Mouse (Mus musculus) hindbrain, embryonic 12.5 days (tissue): ENCODE measurements at regions not wholly inside any gene's neighbourhood (a gene's known extent, or its start where the extent isn't known, plus 50 kb on each side); places are given as distances from the start of the nearest gene placed in this dataset.

Experiments used
- ATAC-seq: fragments of 200-750 bp; cut with Nextera tagmentation; 2 replicates; pipeline ENCODE4 v1.8.0; 2017; ENCODE audit warnings: moderate TSS enrichment; ENCODE audit not compliant: low FRiP score
- H3K27ac ChIP-seq: fragments of 300-500 bp; sonication (generic); 2 replicates; pipeline ENCODE4 v1.5.1; 2016; ENCODE audit warnings: mild to moderate bottlenecking
- H3K27me3 ChIP-seq: fragments of 300-500 bp; sonication (generic); 2 replicates; pipeline ENCODE4 v1.6.1; 2016; ENCODE audit warnings: mild to moderate bottlenecking
- H3K36me3 ChIP-seq: fragments of 300-500 bp; sonication (generic); 2 replicates; pipeline ENCODE4 v1.6.1; 2016; ENCODE audit warnings: mild to moderate bottlenecking
- H3K4me1 ChIP-seq: fragments of 300-500 bp; sonication (generic); 2 replicates; pipeline ENCODE4 v1.6.1; 2016
- H3K4me2 ChIP-seq: fragments of 300-500 bp; sonication (generic); replicated peaks from 2 replicates; pipeline ENCODE4 v1.6.1; 2016; ENCODE audit warnings: mild to moderate bottlenecking
- H3K4me3 ChIP-seq: fragments of 300-500 bp; sonication (generic); 2 replicates; pipeline ENCODE4 v1.5.1; 2016; ENCODE audit warnings: mild to moderate bottlenecking
- H3K9ac ChIP-seq: fragments of 300-500 bp; sonication (generic); 2 replicates; pipeline ENCODE4 v1.6.1; 2016; ENCODE audit warnings: mild to moderate bottlenecking, moderate library complexity
- H3K9me3 ChIP-seq: fragments of 300-500 bp; sonication (generic); replicated peaks from 2 replicates; pipeline ENCODE4 v1.6.1; 2016; ENCODE audit warnings: mild to moderate bottlenecking
- WGBS: fragments of 180-500 bp; shearing (Covaris S2); methylation state at CpG from one replicate; pipeline ENCODE4 v1.1.7; 2016; 5-methylcytosine and 5-hydroxymethylcytosine counted together

- H3K4me1 ChIP-seq = peaks cover 15% of the 10 kb centered on the region
- no peak overlapping the region for H3K9ac ChIP-seq
- no peaks in the 10 kb centered on the region for H3K27me3 ChIP-seq
- no peaks in the 10 kb centered on the region for H3K9me3 ChIP-seq
- H3K4me2 ChIP-seq = no peak overlapping the region
- no peak for ATAC-seq
- H3K4me3 ChIP-seq = no peak overlapping the region
- H3K27ac ChIP-seq = no peak overlapping the region
- no peaks in the 10 kb centered on the region for H3K36me3 ChIP-seq
- 81% methylated on average over 1 of the region's 1 CpGs for WGBS
These were observed 137.9 kb upstream of the Nabp1 start for GRCm38 (mm10) chr1:51616091-51616490.

- Histone ChIP-seq H3K36me3 (no peaks in the 10 kb centered on the region), H3K4me1 (peaks cover 15% of the 10 kb centered on the region), H3K27ac (no peak overlapping the region), H3K4me3 (no peak overlapping the region), H3K9me3 (no peaks in the 10 kb centered on the region), H3K9ac (no peak overlapping the region), H3K27me3 (no peaks in the 10 kb centered on the region), H3K4me2 (no peak overlapping the region)
- WGBS = 24% methylated on average over 6 of the region's 6 CpGs
- peak; percentile 26; the same call in 1 of the 2 replicates for ATAC-seq
These were observed 137.3 kb upstream of the Nabp1 start for GRCm38 (mm10) chr1:51615523-51615922.

DNA sequence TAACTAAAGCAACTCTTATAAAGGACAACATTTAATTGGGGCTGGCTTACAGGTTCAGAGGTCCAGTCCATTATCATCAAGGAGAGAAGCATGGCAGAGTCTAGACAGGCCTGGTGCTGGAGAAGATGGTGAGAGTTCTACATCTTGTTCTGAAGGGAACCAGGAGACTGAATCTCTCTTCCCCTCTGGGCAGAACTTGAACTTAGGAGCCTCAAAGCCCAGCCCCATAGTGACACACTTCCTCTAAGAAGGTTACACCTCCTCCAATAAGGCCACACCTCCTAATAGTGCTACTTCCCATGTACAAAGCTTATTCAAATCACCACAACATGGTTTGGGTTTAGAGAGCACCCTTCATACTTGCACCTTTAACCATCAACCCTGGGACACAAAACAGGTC is 136.5 kb upstream of the Nabp1 start:
- no peak overlapping the region for H3K27ac ChIP-seq
- no peaks in the 10 kb centered on the region for H3K27me3 ChIP-seq
- H3K9ac ChIP-seq = no peak overlapping the region
- H3K4me3 ChIP-seq = no peak overlapping the region
- peaks cover 15% of the 10 kb centered on the region for H3K4me1 ChIP-seq
- ATAC-seq = no peak
- H3K4me2 ChIP-seq = no peak overlapping the region
- H3K36me3 ChIP-seq = no peaks in the 10 kb centered on the region
- no peaks in the 10 kb centered on the region for H3K9me3 ChIP-seq

DNA sequence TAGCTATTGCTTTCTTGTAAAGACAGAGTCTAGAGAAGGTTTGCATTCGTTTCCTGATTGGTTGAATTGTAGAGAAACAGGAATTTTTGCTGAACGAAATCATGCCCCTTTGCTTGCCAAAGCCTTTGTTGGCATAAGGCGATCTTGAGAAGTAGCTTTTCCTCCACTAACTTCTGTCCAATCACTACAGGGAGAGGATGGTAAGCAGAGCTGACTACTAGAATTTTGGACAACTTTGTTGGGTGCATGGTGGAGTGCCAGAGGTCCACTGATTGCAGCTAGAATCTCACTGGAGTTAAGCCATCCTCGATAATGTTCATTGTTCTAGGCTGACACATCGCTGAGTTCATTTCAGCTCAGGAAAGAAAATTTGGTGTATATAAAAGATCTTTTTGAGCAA is 131.1 kb upstream of the Nabp1 start:
- no peak for ATAC-seq
- Histone ChIP-seq H3K9ac (no peak overlapping the region), H3K4me3 (no peak overlapping the region), H3K9me3 (no peaks in the 10 kb centered on the region), H3K36me3 (no peaks in the 10 kb centered on the region), H3K27me3 (no peaks in the 10 kb centered on the region), H3K4me1 (peaks cover 12% of the 10 kb centered on the region), H3K27ac (no peak overlapping the region), H3K4me2 (no peak overlapping the region)
- WGBS = 88% methylated on average over 5 of the region's 5 CpGs

DNA sequence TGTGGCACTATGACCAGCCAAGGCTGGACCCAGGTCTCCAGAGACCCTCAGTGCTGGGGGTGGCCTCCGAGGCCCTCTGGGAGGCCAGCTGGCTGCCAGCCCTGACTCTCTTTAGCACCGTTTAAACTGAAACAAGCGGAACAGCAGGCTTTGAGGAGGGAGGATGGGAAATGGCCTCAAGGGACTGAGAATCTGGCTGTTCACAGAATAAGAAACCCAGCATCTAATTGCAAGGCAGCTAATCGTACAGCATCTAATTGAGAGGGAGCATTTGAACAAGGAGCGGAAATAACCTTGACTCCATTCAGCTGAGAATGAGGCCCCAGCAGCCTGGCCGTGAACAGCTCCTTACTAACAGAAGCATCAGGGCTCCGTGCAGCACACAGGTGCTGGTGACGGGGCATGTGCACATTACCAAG is 129.2 kb upstream of the Nabp1 start:
- Histone ChIP-seq H3K9ac (no peak overlapping the region), H3K9me3 (no peaks in the 10 kb centered on the region), H3K4me3 (no peak overlapping the region), H3K27me3 (no peaks in the 10 kb centered on the region), H3K27ac (peak overlapping the region; percentile 53), H3K36me3 (no peaks in the 10 kb centered on the region), H3K4me2 (0 out of 2 replicates have a peak overlapping the region, but pooled peaks have one; percentile 12), H3K4me1 (peaks cover 12% of the 10 kb centered on the region)
- ATAC-seq = peak; percentile 91
- 34% methylated on average over 8 of the region's 8 CpGs for WGBS

- H3K4me3 ChIP-seq = no peak overlapping the region
- no peak overlapping the region for H3K9ac ChIP-seq
- ATAC-seq = no peak
- no peaks in the 10 kb centered on the region for H3K9me3 ChIP-seq
- H3K36me3 ChIP-seq = no peaks in the 10 kb centered on the region
- no peaks in the 10 kb centered on the region for H3K4me1 ChIP-seq
- 88% methylated on average over 6 of the region's 6 CpGs for WGBS
- no peaks in the 10 kb centered on the region for H3K27me3 ChIP-seq
- no peak overlapping the region for H3K4me2 ChIP-seq
- H3K27ac ChIP-seq = no peak overlapping the region
These were observed 123.8 kb upstream of the Nabp1 start for GRCm38 (mm10) chr1:51602071-51602470.

GRCm38 (mm10) chr1:51600425-51600824 is 122.2 kb upstream of the Nabp1 start:
- Histone ChIP-seq H3K4me2 (no peak overlapping the region), H3K9ac (no peak overlapping the region), H3K27ac (no peak overlapping the region), H3K9me3 (no peaks in the 10 kb centered on the region), H3K36me3 (no peaks in the 10 kb centered on the region), H3K4me3 (no peak overlapping the region), H3K4me1 (no peaks in the 10 kb centered on the region), H3K27me3 (no peaks in the 10 kb centered on the region)
- no peak for ATAC-seq
- WGBS = 31% methylated on average over 7 of the region's 7 CpGs

DNA sequence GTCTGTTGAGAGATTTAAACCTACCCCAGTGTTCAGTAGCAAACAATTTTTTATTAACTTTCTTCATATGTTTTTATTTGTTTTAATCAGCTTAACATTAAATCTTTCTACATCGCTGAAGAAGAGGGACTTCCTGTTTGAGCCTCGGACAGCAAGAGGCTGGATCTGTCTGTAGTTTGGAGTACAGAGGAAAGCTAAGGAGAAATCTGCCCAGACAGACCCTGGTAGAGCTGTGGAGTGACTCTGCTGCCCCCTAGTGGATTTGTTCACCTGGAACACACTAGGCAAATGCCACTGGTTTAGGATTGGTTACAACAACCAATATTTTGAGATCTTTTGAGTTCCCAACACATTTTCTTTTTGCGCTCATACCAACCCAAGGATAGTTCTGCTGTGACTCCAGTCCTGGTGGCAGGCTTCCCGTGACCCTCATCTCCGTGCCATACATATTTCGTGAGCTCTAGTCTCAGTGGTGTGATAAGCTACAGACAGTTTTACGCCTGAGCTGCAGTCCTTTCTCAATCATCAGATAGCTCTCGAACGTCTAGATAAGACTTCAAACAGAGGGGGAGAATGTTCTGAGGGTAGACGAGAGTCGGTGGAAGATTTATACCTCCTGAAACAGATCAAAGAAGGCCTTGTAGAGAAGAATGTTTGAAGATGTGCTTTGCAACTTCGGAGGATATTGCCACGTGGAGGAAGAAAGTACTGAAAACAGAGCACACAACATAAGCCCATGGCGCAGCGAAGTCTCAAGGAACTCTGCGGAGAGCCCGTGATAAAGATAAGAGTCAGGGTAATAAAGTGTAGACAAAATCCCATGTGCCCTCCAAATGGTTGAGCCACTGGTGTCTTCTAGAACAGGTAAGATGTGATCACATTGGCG is 119.0 kb upstream of the Nabp1 start:
- WGBS = 56% methylated on average over 18 of the region's 18 CpGs
- H3K4me2 ChIP-seq = no peak overlapping the region
- H3K4me3 ChIP-seq = no peak overlapping the region
- no peaks in the 10 kb centered on the region for H3K9me3 ChIP-seq
- no peak overlapping the region for H3K27ac ChIP-seq
- H3K9ac ChIP-seq = no peak overlapping the region
- H3K27me3 ChIP-seq = no peaks in the 10 kb centered on the region
- no peaks in the 10 kb centered on the region for H3K36me3 ChIP-seq
- H3K4me1 ChIP-seq = no peaks in the 10 kb centered on the region
- ATAC-seq = peak; percentile 86

DNA sequence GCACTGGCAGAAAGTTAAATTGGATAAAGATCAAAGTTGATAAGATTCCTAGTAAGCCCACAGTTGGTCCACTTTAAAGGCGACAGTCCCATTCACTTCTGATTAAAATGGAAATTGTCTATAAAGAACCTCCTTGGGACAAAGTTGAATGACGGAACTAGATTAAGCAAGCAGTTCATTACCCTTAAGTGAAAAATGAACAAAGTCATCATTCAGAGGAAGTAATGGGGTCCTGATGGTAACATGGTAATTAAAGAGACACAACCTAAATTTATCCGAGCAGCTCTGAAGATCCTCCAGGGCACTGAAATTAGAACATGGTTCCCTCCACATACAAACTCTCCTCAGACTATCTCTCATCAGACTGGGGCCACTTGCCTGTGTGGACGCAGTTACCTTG is 116.4 kb upstream of the Nabp1 start:
- no peak overlapping the region for H3K27ac ChIP-seq
- H3K4me2 ChIP-seq = no peak overlapping the region
- no peaks in the 10 kb centered on the region for H3K4me1 ChIP-seq
- H3K4me3 ChIP-seq = no peak overlapping the region
- no peak for ATAC-seq
- 88% methylated on average over 4 of the region's 4 CpGs for WGBS
- no peaks in the 10 kb centered on the region for H3K9me3 ChIP-seq
- H3K27me3 ChIP-seq = no peaks in the 10 kb centered on the region
- no peak overlapping the region for H3K9ac ChIP-seq
- H3K36me3 ChIP-seq = no peaks in the 10 kb centered on the region

GRCm38 (mm10) chr1:51593621-51594441 is 115.6 kb upstream of the Nabp1 start:
- no peaks in the 10 kb centered on the region for H3K4me1 ChIP-seq
- ATAC-seq = no peak
- no peak overlapping the region for H3K9ac ChIP-seq
- 74% methylated on average over 10 of the region's 10 CpGs for WGBS
- no peak overlapping the region for H3K4me3 ChIP-seq
- H3K9me3 ChIP-seq = no peaks in the 10 kb centered on the region
- no peaks in the 10 kb centered on the region for H3K27me3 ChIP-seq
- no peak overlapping the region for H3K4me2 ChIP-seq
- H3K27ac ChIP-seq = no peak overlapping the region
- H3K36me3 ChIP-seq = no peaks in the 10 kb centered on the region

DNA sequence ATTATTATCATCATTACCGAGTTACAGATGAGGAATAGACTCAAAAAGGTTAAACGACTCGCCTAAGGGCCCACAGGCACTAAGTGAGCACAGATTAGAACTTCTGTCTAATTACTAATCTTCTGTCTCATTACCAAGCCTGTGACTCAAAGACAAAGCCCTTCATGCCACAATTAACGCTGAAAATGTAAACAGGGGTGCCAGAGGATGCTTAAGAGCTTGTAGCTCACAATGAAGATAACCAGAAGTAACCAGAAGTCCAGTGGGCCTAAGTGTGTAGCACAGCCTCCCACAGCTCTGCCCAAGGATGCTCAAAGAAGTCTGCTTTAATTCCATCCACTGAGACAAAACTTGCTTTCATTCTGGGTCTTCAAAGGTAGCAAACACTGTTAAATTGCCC is 113.7 kb upstream of the Nabp1 start:
- ATAC-seq = no peak
- no peaks in the 10 kb centered on the region for H3K9me3 ChIP-seq
- no peak overlapping the region for H3K9ac ChIP-seq
- no peaks in the 10 kb centered on the region for H3K4me1 ChIP-seq
- H3K27ac ChIP-seq = no peak overlapping the region
- H3K4me2 ChIP-seq = no peak overlapping the region
- H3K27me3 ChIP-seq = no peaks in the 10 kb centered on the region
- H3K36me3 ChIP-seq = no peaks in the 10 kb centered on the region
- WGBS = 82% methylated on average over 4 of the region's 4 CpGs
- no peak overlapping the region for H3K4me3 ChIP-seq

DNA sequence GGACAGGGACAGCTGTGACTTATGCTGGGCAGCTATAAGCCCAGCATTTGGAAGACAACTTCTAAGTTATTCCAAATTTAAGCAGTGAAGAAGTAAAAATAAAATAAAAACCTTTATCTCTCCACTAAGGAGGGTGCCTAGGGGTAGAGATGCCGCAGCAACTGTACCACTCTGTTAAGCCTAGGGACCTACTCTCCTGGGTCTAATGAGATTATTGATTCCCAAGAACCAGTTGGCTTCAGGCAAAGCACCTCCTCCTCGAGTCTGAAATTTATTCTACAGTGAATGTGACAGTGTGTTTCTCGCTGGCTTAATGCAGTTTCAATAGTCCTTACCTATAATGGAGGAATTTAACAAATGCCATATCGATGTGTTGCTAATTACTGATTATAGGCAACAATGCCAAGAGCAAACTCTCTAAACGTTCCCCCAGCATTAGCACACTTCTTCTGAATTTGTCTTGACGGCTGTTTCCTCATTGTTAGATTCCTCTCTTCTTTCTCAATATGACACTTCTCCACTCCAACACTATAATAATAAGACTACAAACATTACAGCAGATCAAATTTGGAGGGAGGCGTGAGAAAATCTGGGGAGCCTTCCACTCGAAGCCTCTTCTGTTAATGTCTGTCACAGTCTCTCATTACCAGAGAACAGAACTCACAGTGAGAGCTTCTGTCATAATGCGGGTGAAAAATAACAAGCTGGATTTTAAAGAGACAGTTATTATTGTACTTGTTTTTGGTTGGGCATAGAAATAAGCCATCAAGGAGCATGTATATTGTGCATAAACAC is 112.6 kb upstream of the Nabp1 start:
- Histone ChIP-seq H3K9me3 (no peaks in the 10 kb centered on the region), H3K27me3 (no peaks in the 10 kb centered on the region), H3K4me3 (no peak overlapping the region), H3K4me2 (no peak overlapping the region), H3K9ac (no peak overlapping the region), H3K4me1 (no peaks in the 10 kb centered on the region), H3K27ac (no peak overlapping the region), H3K36me3 (no peaks in the 10 kb centered on the region)
- WGBS = 79% methylated on average over 9 of the region's 9 CpGs
- ATAC-seq = no peak
